Mouse (Mus musculus) liver, embryonic 14.5 days (tissue): ENCODE measurements at regions not wholly inside any gene's neighbourhood (a gene's known extent, or its start where the extent isn't known, plus 50 kb on each side); places are given as distances from the start of the nearest gene placed in this dataset.

Experiments
- ATAC-seq: fragments of 200-750 bp; cut with Nextera tagmentation; 2 replicates; pipeline ENCODE4 v1.8.0; 2017; ENCODE audit warnings: moderate number of reproducible peaks, mild to moderate bottlenecking, moderate library complexity; ENCODE audit not compliant: insufficient read depth
- DNase-seq, 3 experiments: peaks; one replicate each; pipeline ENCODE4 v3.0.0-alpha.2; 2012 to 2013; ENCODE audit warnings: low read depth in 3 of 3, low spot score in 3 of 3
- H3K27ac ChIP-seq: fragments of 300-500 bp; sonication (generic); 2 replicates; pipeline ENCODE4 v1.5.1; 2014; ENCODE audit warnings: moderate library complexity, mild to moderate bottlenecking, control low read depth, inconsistent platforms
- H3K27me3 ChIP-seq: fragments of 300-500 bp; sonication (generic); 2 replicates; pipeline ENCODE4 v1.6.1; 2014; ENCODE audit warnings: mild to moderate bottlenecking, low read length, moderate library complexity; ENCODE audit not compliant: control insufficient read depth, insufficient read depth
- H3K36me3 ChIP-seq: fragments of 300-500 bp; sonication (generic); replicated peaks from 2 replicates; pipeline ENCODE4 v1.6.1; 2014; ENCODE audit warnings: low read depth; ENCODE audit not compliant: control insufficient read depth, insufficient read depth
- H3K4me1 ChIP-seq, 2 experiments: fragments of 200-500 bp in 1 of 2; fragments of 300-500 bp in 1 of 2; sonication (generic) in 1 of 2; replicated peaks; 2 replicates each; pipeline ENCODE4 v1.6.1; 2012 to 2014; ENCODE audit warnings: antibody characterized with exemption in 1 of 2, inconsistent platforms in 1 of 2, low read length in 1 of 2; ENCODE audit not compliant: control insufficient read depth in 2 of 2, insufficient read depth in 2 of 2
- H3K4me2 ChIP-seq: fragments of 300-500 bp; sonication (generic); 2 replicates; pipeline ENCODE4 v1.6.1; 2014; ENCODE audit warnings: low read depth, mild to moderate bottlenecking, control low read depth, moderate library complexity
- H3K4me3 ChIP-seq, 2 experiments: fragments of 200-500 bp in 1 of 2; fragments of 300-500 bp in 1 of 2; sonication (generic) in 1 of 2; 2 replicates each; pipeline ENCODE4 v1.5.1; 2012 to 2014; ENCODE audit warnings: low read depth in 2 of 2, low read length in 2 of 2, mild to moderate bottlenecking in 2 of 2, control low read depth in 1 of 2, inconsistent platforms in 1 of 2, moderate library complexity in 1 of 2; ENCODE audit not compliant: insufficient read depth in 1 of 2
- H3K9ac ChIP-seq: fragments of 300-500 bp; sonication (generic); replicated peaks from 2 replicates; pipeline ENCODE4 v1.6.1; 2014; ENCODE audit warnings: mild to moderate bottlenecking, control low read depth, moderate library complexity
- H3K9me3 ChIP-seq: fragments of 300-500 bp; sonication (generic); 2 replicates; pipeline ENCODE4 v1.6.1; 2016; ENCODE audit warnings: low read length, mixed read lengths; ENCODE audit not compliant: control insufficient read depth
- CTCF ChIP-seq: IDR thresholded peaks from 2 replicates; pipeline ENCODE4 v1.5.1; 2016; ENCODE audit warnings: antibody characterized with exemption, low read depth, control low read depth
- EP300 ChIP-seq: IDR thresholded peaks from 2 replicates; pipeline ENCODE4 v1.6.1; 2016; ENCODE audit warnings: antibody characterized with exemption, low read depth
- WGBS: fragments of 180-500 bp; shearing (Covaris S2); extraction: QIAGEN DNeasy Blood & Tissue Kit; methylation state at CpG from one replicate; pipeline ENCODE4 v1.1.7; 2014; ENCODE audit not compliant: insufficient replicate concordance; 5-methylcytosine and 5-hydroxymethylcytosine counted together

- ATAC-seq (no peak), DNase-seq (no peak)
- Histone ChIP-seq H3K27ac (no peak overlapping the region), H3K4me2 (no peak overlapping the region), H3K27me3 (no peaks in the 10 kb centered on the region), H3K36me3 (no peaks in the 10 kb centered on the region), H3K4me3 (no peak overlapping the region), H3K9me3 (no peaks in the 10 kb centered on the region), H3K4me1 (no peaks in the 10 kb centered on the region), H3K9ac (no peak overlapping the region)
- TF ChIP-seq EP300 (no peak), CTCF (no peak)
- 0% methylated on average over 1 of the region's 1 CpGs for WGBS
Measured at GRCm38 (mm10) chr3:156410126-156410525, 151.5 kb upstream of the Negr1 start.

GRCm38 (mm10) chr3:156412757-156413156 lies 148.8 kb upstream of the Negr1 start:
- ATAC-seq: no peak

DNA sequence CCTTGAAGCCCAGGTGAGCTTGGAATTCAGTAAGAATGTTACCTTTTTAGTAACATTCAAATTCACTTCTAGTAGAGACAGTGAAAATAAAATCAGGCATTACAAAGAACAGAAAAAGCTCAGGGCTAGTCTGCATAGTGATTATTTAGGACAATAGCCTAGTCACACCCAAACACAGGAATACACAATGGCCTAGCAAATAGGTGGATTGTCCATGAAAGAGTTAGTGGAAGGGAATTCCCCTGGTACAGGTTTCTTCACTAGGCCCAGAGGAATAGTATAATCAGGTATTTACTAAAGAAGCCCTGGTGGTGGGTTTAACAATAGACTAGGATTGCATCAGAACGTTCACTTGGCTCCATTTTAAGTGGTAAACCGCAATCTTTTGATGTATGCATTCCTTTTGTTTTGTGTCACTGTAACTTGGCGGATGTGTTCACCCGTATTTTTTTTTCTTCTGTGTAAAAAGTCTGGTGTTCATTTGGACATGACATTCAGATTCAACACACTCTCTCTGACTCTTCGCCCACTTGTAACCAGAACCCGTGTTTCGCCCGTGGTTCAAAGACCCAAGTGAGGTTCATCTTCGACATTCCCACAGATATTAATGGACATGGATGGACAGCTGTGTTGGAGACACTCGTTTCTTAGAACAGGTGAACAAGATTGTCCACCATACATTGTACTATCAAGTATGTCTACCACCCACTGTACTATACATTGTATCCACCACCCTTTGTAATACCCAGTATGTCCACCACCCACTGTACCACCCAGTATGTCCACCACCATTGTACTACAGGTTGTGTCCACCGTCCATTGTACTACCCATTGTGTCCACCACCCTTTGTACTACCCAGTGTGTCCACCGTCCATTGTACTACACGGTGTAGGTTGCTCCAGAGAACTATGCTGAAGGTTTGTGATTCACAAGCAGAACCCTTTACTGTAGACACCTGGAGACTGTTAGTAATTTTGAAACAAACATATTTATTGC lies 146.9 kb upstream of the Negr1 start:
- no peak overlapping the region for H3K9ac ChIP-seq
- H3K27ac ChIP-seq: no peak overlapping the region
- H3K27me3 ChIP-seq: no peaks in the 10 kb centered on the region
- TF ChIP-seq EP300 (no peak), CTCF (no peak)
- no peak overlapping the region for H3K4me3 ChIP-seq
- no peak for ATAC-seq
- no peaks in the 10 kb centered on the region for H3K9me3 ChIP-seq
- no peaks in the 10 kb centered on the region for H3K36me3 ChIP-seq
- 71% methylated on average over 13 of the region's 13 CpGs for WGBS
- no peaks in the 10 kb centered on the region for H3K4me1 ChIP-seq
- DNase-seq: no peak
- no peak overlapping the region for H3K4me2 ChIP-seq

More at GRCm38 (mm10) chr3:156412757-156413156, 148.8 kb upstream of the Negr1 start:
- no peak overlapping the region for H3K4me2 ChIP-seq
- WGBS: 58% methylated on average over 3 of the region's 3 CpGs
- no peaks in the 10 kb centered on the region for H3K9me3 ChIP-seq
- no peak overlapping the region for H3K27ac ChIP-seq
- H3K9ac ChIP-seq: no peak overlapping the region
- DNase-seq: no peak
- no peaks in the 10 kb centered on the region for H3K36me3 ChIP-seq
- no peaks in the 10 kb centered on the region for H3K4me1 ChIP-seq
- TF ChIP-seq EP300 (no peak), CTCF (no peak)
- H3K27me3 ChIP-seq: no peaks in the 10 kb centered on the region
- H3K4me3 ChIP-seq: no peak overlapping the region

- no peaks in the 10 kb centered on the region for H3K9me3 ChIP-seq
- no peak overlapping the region for H3K4me3 ChIP-seq
- DNase-seq (peak in 1 of 3 experiments; percentile 56), ATAC-seq (no peak)
- H3K27ac ChIP-seq: no peak overlapping the region
- TF ChIP-seq CTCF (no peak), EP300 (no peak)
- no peaks in the 10 kb centered on the region for H3K27me3 ChIP-seq
- H3K36me3 ChIP-seq: no peaks in the 10 kb centered on the region
- no peak overlapping the region for H3K9ac ChIP-seq
- H3K4me2 ChIP-seq: no peak overlapping the region
- H3K4me1 ChIP-seq: no peaks in the 10 kb centered on the region
Measured at GRCm38 (mm10) chr3:156418124-156418523, 143.5 kb upstream of the Negr1 start.

DNA sequence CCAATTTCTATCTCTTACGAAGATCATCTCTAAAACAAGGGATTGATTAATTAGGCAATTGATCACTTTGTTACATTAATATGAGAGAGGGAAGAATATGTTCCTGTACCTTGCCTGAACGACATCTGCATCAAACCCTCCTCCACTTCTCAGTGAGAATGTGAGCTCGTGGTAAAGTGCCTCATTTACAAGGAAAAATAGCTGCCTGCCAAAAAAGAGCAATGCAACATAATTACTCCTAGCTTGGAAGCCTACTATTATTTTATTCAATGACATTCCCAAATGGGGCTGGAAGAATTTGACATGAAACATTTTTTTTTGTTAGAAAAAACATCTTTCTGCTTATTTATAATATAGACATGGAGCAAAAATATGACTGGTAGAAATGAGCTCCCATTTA lies 138.5 kb upstream of the Negr1 start:
- H3K9me3 ChIP-seq: no peaks in the 10 kb centered on the region
- TF ChIP-seq EP300: no peak
- TF ChIP-seq CTCF: no peak
- WGBS: 35% methylated on average over 3 of the region's 3 CpGs
- H3K4me2 ChIP-seq: no peak overlapping the region
- ATAC-seq (no peak), DNase-seq (no peak)
- H3K4me3 ChIP-seq: no peak overlapping the region
- H3K9ac ChIP-seq: no peak overlapping the region
- no peak overlapping the region for H3K27ac ChIP-seq
- H3K36me3 ChIP-seq: no peaks in the 10 kb centered on the region
- no peaks in the 10 kb centered on the region for H3K27me3 ChIP-seq
- H3K4me1 ChIP-seq: no peaks in the 10 kb centered on the region
